In the genomic region with DNA sequence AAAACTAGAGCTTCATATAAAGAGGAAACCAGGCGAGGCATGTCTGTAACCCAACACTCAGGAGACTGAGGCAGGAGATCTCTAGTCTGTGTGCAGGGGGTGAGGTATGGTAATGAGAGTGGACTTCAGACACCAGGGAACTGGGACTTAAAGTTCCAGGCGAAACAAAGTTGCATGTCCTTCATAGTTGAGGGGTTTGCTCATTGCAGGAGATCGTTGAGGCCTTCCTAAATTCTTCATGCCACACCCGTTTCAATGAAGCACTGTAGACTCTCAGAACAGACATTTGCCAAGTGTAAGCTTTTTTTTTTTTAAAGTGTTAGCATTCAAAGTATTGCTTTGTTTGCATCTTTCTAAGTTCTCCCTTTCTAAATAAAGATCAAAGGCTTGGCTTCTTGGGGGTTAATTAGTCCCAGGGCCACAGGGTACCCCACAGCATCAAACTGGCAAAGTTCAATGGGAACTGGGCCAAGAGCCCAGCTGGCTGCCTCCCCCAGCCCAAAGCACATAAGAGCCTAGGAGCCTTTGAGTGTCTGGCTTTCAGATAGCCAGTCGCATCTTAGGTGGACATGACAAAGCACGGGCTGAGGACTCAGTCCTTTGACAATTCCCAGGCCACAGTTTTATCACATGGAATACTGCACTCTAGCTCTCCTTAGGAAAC, we compare ENCODE assay signal across 15 mouse cellular contexts. TPM values are rescaled to one million over a fixed set of nuclear protein-coding genes. Genes with fewer than 3 reads are reported as not detected.
DNase-seq lines count a peak whose midpoint lies in the region; ATAC-seq and TF ChIP-seq lines count a peak whose summit lies in the region.
"Had no signal": no experiment of that assay in that cellular context is flagged by ENCODE, and none has a peak within 500 bp of the region (broad histone marks: within the 10 kb centered on the region; RNA-seq: fewer than 3 reads in every experiment).

No protein-coding gene starts in this region.

- peak overlapping the region; percentile 2; the same call in 1 of the 2 replicates for H3K27ac ChIP-seq in forebrain, embryonic 12.5 days
- H3K27ac ChIP-seq in forebrain, embryonic 15.5 days (replicated peaks): no peak overlapping the region
- H3K27ac ChIP-seq in lung, embryonic 16.5 days (ENCODE audit: low read length): peak overlapping the region; percentile 19; the same call in 1 of the 2 replicates
- H3K27ac ChIP-seq in embryonic fibroblast, embryonic 13.5 days (ENCODE audit: insufficient read depth, low read length): peak overlapping the region; percentile 53; the same call in 1 of the 2 replicates
- peak overlapping the region; percentile 22; the same call in 1 of the 2 replicates for H3K27ac ChIP-seq in midbrain, embryonic 14.5 days (replicated peaks; ENCODE audit: low read depth, low read length)
- H3K27ac ChIP-seq: embryonic facial prominence, embryonic 13.5 days; liver, embryonic 13.5 days had no signal

- no peaks in the 10 kb centered on the region for H3K9me3 ChIP-seq in forebrain, embryonic 12.5 days
- no peaks in the 10 kb centered on the region for H3K9me3 ChIP-seq in forebrain, embryonic 15.5 days
- no peaks in the 10 kb centered on the region for H3K9me3 ChIP-seq in lung, embryonic 16.5 days (ENCODE audit: control insufficient read depth, low read length)
- H3K9me3 ChIP-seq in midbrain, embryonic 14.5 days (ENCODE audit: control insufficient read depth, low read length): no peaks in the 10 kb centered on the region
- H3K9me3 ChIP-seq: embryonic facial prominence, embryonic 13.5 days; liver, embryonic 13.5 days had no signal

- H3K9ac ChIP-seq in forebrain, embryonic 12.5 days: no peak overlapping the region
- no peak overlapping the region for H3K9ac ChIP-seq in forebrain, embryonic 15.5 days (replicated peaks)
- no peak overlapping the region for H3K9ac ChIP-seq in lung, embryonic 16.5 days (ENCODE audit: low read length)
- no peak overlapping the region for H3K9ac ChIP-seq in midbrain, embryonic 14.5 days (replicated peaks; ENCODE audit: low read length)
- H3K9ac ChIP-seq: embryonic facial prominence, embryonic 13.5 days; liver, embryonic 13.5 days had no signal

- H3K4me2 ChIP-seq in forebrain, embryonic 12.5 days: no peak overlapping the region
- no peak overlapping the region for H3K4me2 ChIP-seq in forebrain, embryonic 15.5 days (replicated peaks)
- no peak overlapping the region for H3K4me2 ChIP-seq in lung, embryonic 16.5 days (ENCODE audit: low read depth, low read length)
- H3K4me2 ChIP-seq in midbrain, embryonic 14.5 days (ENCODE audit: low read length): no peak overlapping the region
- H3K4me2 ChIP-seq: embryonic facial prominence, embryonic 13.5 days; liver, embryonic 13.5 days had no signal

- 41% methylated on average over 6 of the region's 6 CpGs for WGBS in forebrain, embryonic 12.5 days
- WGBS in forebrain, embryonic 15.5 days: 31% methylated on average over 6 of the region's 6 CpGs
- WGBS in lung, embryonic 16.5 days: 31% methylated on average over 6 of the region's 6 CpGs
- WGBS in lung, adult 2 months: 63% methylated on average over 6 of the region's 6 CpGs
- 44% methylated on average over 6 of the region's 6 CpGs for WGBS in midbrain, embryonic 14.5 days

- H3K36me3 ChIP-seq in forebrain, embryonic 12.5 days (replicated peaks): no peaks in the 10 kb centered on the region
- no peaks in the 10 kb centered on the region for H3K36me3 ChIP-seq in forebrain, embryonic 15.5 days
- no peaks in the 10 kb centered on the region for H3K36me3 ChIP-seq in lung, embryonic 16.5 days (ENCODE audit: control insufficient read depth, insufficient read depth, low read length)
- H3K36me3 ChIP-seq in midbrain, embryonic 14.5 days (ENCODE audit: control insufficient read depth, insufficient read depth, low read length): no peaks in the 10 kb centered on the region
- H3K36me3 ChIP-seq: liver, embryonic 13.5 days had no signal

- DNase-seq in lung, adult 2 months: no peak
- DNase-seq in midbrain, embryonic 14.5 days: peak; percentile 41
- DNase-seq in cerebellum, adult 8-10 months: no peak
- no peak for DNase-seq in thymus, postnatal 4 days
- DNase-seq: adrenal gland, adult 2 months; B cell, adult 2 months; gastrocnemius, postnatal 10 days; liver, embryonic 13.5 days had no signal

- no peaks in the 10 kb centered on the region for H3K27me3 ChIP-seq in forebrain, embryonic 12.5 days
- no peaks in the 10 kb centered on the region for H3K27me3 ChIP-seq in forebrain, embryonic 15.5 days
- H3K27me3 ChIP-seq in lung, embryonic 16.5 days (ENCODE audit: control insufficient read depth, insufficient read depth, low read depth, low read length): no peaks in the 10 kb centered on the region
- H3K27me3 ChIP-seq in midbrain, embryonic 14.5 days (ENCODE audit: control insufficient read depth, insufficient read depth, low read length): no peaks in the 10 kb centered on the region
- H3K27me3 ChIP-seq: embryonic facial prominence, embryonic 13.5 days had no signal

- no peak overlapping the region for H3K4me3 ChIP-seq in forebrain, embryonic 12.5 days (replicated peaks)
- no peak overlapping the region for H3K4me3 ChIP-seq in forebrain, embryonic 15.5 days
- no peak overlapping the region for H3K4me3 ChIP-seq in lung, embryonic 16.5 days (ENCODE audit: low read length)
- H3K4me3 ChIP-seq in lung, adult 2 months (replicated peaks; ENCODE audit: extremely low read depth, low read depth, low read length): no peak overlapping the region
- H3K4me3 ChIP-seq in embryonic fibroblast, embryonic 13.5 days (ENCODE audit: insufficient read depth, low read length): no peak overlapping the region
- no peak overlapping the region for H3K4me3 ChIP-seq in midbrain, embryonic 14.5 days (replicated peaks; ENCODE audit: low read depth, low read length)
- H3K4me3 ChIP-seq: embryonic facial prominence, embryonic 13.5 days; liver, embryonic 13.5 days had no signal

- ATAC-seq in forebrain, embryonic 12.5 days (ENCODE audit: low FRiP score): no peak
- no peak for ATAC-seq in forebrain, embryonic 15.5 days (replicated peaks)
- no peak for ATAC-seq in lung, embryonic 16.5 days (ENCODE audit: low read depth)
- ATAC-seq in midbrain, embryonic 14.5 days (ENCODE audit: low FRiP score, low TSS enrichment): no peak
- ATAC-seq: intestine, embryonic 16.5 days had no signal

- peaks cover 45% of the 10 kb centered on the region for H3K4me1 ChIP-seq in forebrain, embryonic 12.5 days
- H3K4me1 ChIP-seq in forebrain, embryonic 15.5 days: peaks cover 41% of the 10 kb centered on the region
- H3K4me1 ChIP-seq in lung, embryonic 16.5 days (replicated peaks; ENCODE audit: control insufficient read depth, insufficient read depth, low read length): peaks cover 40% of the 10 kb centered on the region
- H3K4me1 ChIP-seq in lung, adult 2 months (ENCODE audit: control insufficient read depth, insufficient read depth, low read length): peaks cover 3% of the 10 kb centered on the region; the same call in 1 of the 2 replicates
- H3K4me1 ChIP-seq in embryonic fibroblast, embryonic 13.5 days (ENCODE audit: control insufficient read depth, insufficient read depth, low read length): peaks cover 8% of the 10 kb centered on the region; the same call in 1 of the 2 replicates
- peaks cover 48% of the 10 kb centered on the region for H3K4me1 ChIP-seq in midbrain, embryonic 14.5 days (ENCODE audit: control insufficient read depth, insufficient read depth, low read length)

- no peak for TF ChIP-seq CTCF in lung, adult 2 months (IDR thresholded peaks at IDR 0.05; ENCODE audit: insufficient read depth, low read length)
- TF ChIP-seq CTCF in embryonic fibroblast, embryonic 13.5 days (IDR thresholded peaks at IDR 0.05; ENCODE audit: borderline replicate concordance, insufficient read depth, low read length): no peak

- TF ChIP-seq POLR2A in lung, adult 2 months (IDR thresholded peaks at IDR 0.05; ENCODE audit: borderline replicate concordance, extremely low read depth, low read depth, low read length): no peak
- no peak for TF ChIP-seq POLR2A in embryonic fibroblast, embryonic 13.5 days (IDR thresholded peaks at IDR 0.05; ENCODE audit: low read depth, low read length)

RNA-seq across cellular contexts. Expression of gene Dennd2a, which starts 1.7 kb away (rescaled TPM):
- polyA plus RNA-seq in forebrain, embryonic 12.5 days (2016; fragmentation: Nextera tagmentation; extraction: Ambion mirVana): 37.6 and 39.3 TPM in 2 replicates
- 14.2 and 14.6 TPM in 2 replicates for polyA plus RNA-seq in forebrain, embryonic 15.5 days (2015; fragmentation: Nextera tagmentation; extraction: Ambion mirVana)
- polyA plus RNA-seq in lung, embryonic 16.5 days (2015; fragmentation: Nextera tagmentation; extraction: Ambion mirVana): 16.0 and 17.3 TPM in 2 replicates
- polyA plus RNA-seq in lung, adult 2 months (2012; rRNA removed): 21.3 and 22.9 TPM in 2 replicates
- polyA plus RNA-seq in embryonic fibroblast, embryonic 13.5 days (2011; ENCODE audit: insufficient read length, low read depth, missing spikeins): 15.5 and 16.1 TPM in 2 replicates
- polyA plus RNA-seq in midbrain, embryonic 14.5 days (2014; fragmentation: Nextera tagmentation; extraction: Ambion mirVana): 23.3 and 31.5 TPM in 2 replicates

RNA-seq across cellular contexts. Expression of gene Adck2, which starts 14.3 kb away (rescaled TPM):
- 36.6 and 37.0 TPM in 2 replicates for polyA plus RNA-seq in forebrain, embryonic 12.5 days (2016; fragmentation: Nextera tagmentation; extraction: Ambion mirVana)
- polyA plus RNA-seq in forebrain, embryonic 15.5 days (2015; fragmentation: Nextera tagmentation; extraction: Ambion mirVana): 49.4 and 55.6 TPM in 2 replicates
- polyA plus RNA-seq in lung, embryonic 16.5 days (2015; fragmentation: Nextera tagmentation; extraction: Ambion mirVana): 25.0 and 30.0 TPM in 2 replicates
- polyA plus RNA-seq in lung, adult 2 months (2012; rRNA removed): 10.9 and 11.5 TPM in 2 replicates
- polyA plus RNA-seq in embryonic fibroblast, embryonic 13.5 days (2011; ENCODE audit: insufficient read length, low read depth, missing spikeins): 10.3 and 11.2 TPM in 2 replicates
- 34.5 and 48.7 TPM in 2 replicates for polyA plus RNA-seq in midbrain, embryonic 14.5 days (2014; fragmentation: Nextera tagmentation; extraction: Ambion mirVana)

RNA-seq across cellular contexts. Expression of gene Gm42420, which starts 26.1 kb away (rescaled TPM):
- polyA plus RNA-seq in forebrain, embryonic 12.5 days (2016; fragmentation: Nextera tagmentation; extraction: Ambion mirVana): 0.87 and 1.7 TPM in 2 replicates
- polyA plus RNA-seq in forebrain, embryonic 15.5 days (2015; fragmentation: Nextera tagmentation; extraction: Ambion mirVana): 2.0 TPM in 1 of 2 replicates, not detected in the other
- polyA plus RNA-seq in lung, embryonic 16.5 days (2015; fragmentation: Nextera tagmentation; extraction: Ambion mirVana): 0.93 TPM in 1 of 2 replicates, not detected in the other
- polyA plus RNA-seq in lung, adult 2 months (2012; rRNA removed): 0.66 TPM in 1 of 2 replicates, not detected in the other
- polyA plus RNA-seq in embryonic fibroblast, embryonic 13.5 days (2011; ENCODE audit: insufficient read length, low read depth, missing spikeins): not detected in 2 replicates
- 0.58 TPM in 1 of 2 replicates, not detected in the other for polyA plus RNA-seq in midbrain, embryonic 14.5 days (2014; fragmentation: Nextera tagmentation; extraction: Ambion mirVana)
- polyA plus RNA-seq: embryonic facial prominence, embryonic 13.5 days; heart, embryonic 16.5 days had no signal

RNA-seq across cellular contexts. Expression of gene Ndufb2, which starts 33.0 kb away (rescaled TPM):
- 241 and 242 TPM in 2 replicates for polyA plus RNA-seq in forebrain, embryonic 12.5 days (2016; fragmentation: Nextera tagmentation; extraction: Ambion mirVana)
- polyA plus RNA-seq in forebrain, embryonic 15.5 days (2015; fragmentation: Nextera tagmentation; extraction: Ambion mirVana): 333 and 354 TPM in 2 replicates
- polyA plus RNA-seq in lung, embryonic 16.5 days (2015; fragmentation: Nextera tagmentation; extraction: Ambion mirVana): 312 and 332 TPM in 2 replicates
- 162 and 200 TPM in 2 replicates for polyA plus RNA-seq in lung, adult 2 months (2012; rRNA removed)
- 84.9 and 104 TPM in 2 replicates for polyA plus RNA-seq in embryonic fibroblast, embryonic 13.5 days (2011; ENCODE audit: insufficient read length, low read depth, missing spikeins)
- polyA plus RNA-seq in midbrain, embryonic 14.5 days (2014; fragmentation: Nextera tagmentation; extraction: Ambion mirVana): 404 and 530 TPM in 2 replicates
